Mouse (Mus musculus): ENCODE measurements at regions not wholly inside any gene's neighbourhood (a gene's known extent, or its start where the extent isn't known, plus 50 kb on each side); places are given as distances from the start of the nearest gene placed in this dataset.

DNA sequence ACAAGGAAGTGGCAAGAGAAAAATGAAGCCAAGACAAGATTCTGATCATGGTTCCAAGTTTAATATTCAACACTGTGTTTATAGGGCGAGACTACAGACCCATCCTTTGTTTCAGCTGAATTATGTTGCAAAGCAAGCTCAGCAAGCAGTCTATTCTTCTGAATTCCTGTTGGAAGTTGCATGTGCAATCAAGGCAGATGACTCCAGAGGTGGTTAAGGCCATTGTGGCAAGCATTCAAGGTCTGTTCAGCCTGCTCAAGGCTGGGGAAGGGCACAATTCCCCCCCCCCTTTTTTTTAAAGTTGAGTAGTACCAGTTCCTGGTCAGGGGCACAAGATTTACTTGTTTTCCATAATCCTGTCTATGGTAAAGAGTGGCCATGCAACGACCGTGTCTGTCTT is 431.1 kb downstream of the 1810013L24Rik start:
- Histone ChIP-seq H3K9ac (replicated peaks) (no peak overlapping the region), H3K9me3 (ENCODE audit: control insufficient read depth, low read length) (no peaks in the 10 kb centered on the region), H3K36me3 (replicated peaks; ENCODE audit: control insufficient read depth, insufficient read depth, low read depth) (no peaks in the 10 kb centered on the region), H3K27me3 (ENCODE audit: control insufficient read depth, insufficient read depth, low read length) (no peaks in the 10 kb centered on the region), H3K4me2 (ENCODE audit: low read depth) (no peak overlapping the region), H3K4me3 (ENCODE audit: insufficient read depth in 1 of 2, low read depth in 2 of 2, low read length in 2 of 2) (no peak overlapping the region), H3K4me1 (replicated peaks; ENCODE audit: control insufficient read depth in 2 of 2, insufficient read depth in 2 of 2, low read length in 1 of 2) (no peaks in the 10 kb centered on the region), H3K27ac (no peak overlapping the region)
- 66% methylated on average over 3 of the region's 3 CpGs for WGBS (ENCODE audit: insufficient replicate concordance)
- DNase-seq (ENCODE audit: low read depth in 3 of 3, low spot score in 3 of 3) (no peak), ATAC-seq (ENCODE audit: insufficient read depth) (no peak)
- TF ChIP-seq EP300 (IDR thresholded peaks at IDR 0.05; ENCODE audit: low read depth) (no peak), CTCF (IDR thresholded peaks at IDR 0.05; ENCODE audit: low read depth) (no peak)

DNA sequence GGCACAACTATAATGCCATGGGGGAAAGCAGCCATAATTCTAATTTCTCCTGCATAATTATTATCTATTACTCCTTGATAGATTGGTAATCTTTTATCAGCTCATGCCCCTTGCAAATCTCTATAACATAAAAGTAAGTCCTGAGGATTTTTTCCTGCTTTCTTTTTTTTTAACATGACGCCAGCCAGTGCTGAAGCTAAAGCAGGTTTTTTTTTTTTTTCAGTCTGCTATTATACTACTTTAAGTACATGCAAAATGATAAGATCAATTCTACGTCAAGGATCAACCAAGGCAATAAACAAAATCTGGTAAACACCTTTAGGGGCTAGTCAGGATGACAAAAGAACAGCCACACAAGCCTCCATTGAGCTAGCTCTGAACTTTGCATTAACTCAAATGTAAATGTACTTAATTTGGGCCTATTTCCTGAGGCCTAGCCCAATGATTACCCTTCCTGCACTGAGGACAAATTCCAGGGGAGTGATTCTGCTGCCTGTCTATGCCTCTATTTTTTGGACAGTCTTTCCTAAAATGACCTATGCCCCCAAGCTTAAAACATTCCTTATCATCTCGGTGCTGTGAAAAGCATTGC is 434.8 kb downstream of the 1810013L24Rik start:
- TF ChIP-seq CTCF (IDR thresholded peaks at IDR 0.05; ENCODE audit: low read depth) (no peak), EP300 (IDR thresholded peaks at IDR 0.05; ENCODE audit: low read depth) (no peak)
- Histone ChIP-seq H3K4me1 (replicated peaks; ENCODE audit: control insufficient read depth in 2 of 2, insufficient read depth in 2 of 2, low read length in 1 of 2) (no peaks in the 10 kb centered on the region), H3K9me3 (ENCODE audit: control insufficient read depth, low read length) (no peaks in the 10 kb centered on the region), H3K36me3 (replicated peaks; ENCODE audit: control insufficient read depth, insufficient read depth, low read depth) (no peaks in the 10 kb centered on the region), H3K27ac (no peak overlapping the region), H3K9ac (replicated peaks) (no peak overlapping the region), H3K27me3 (ENCODE audit: control insufficient read depth, insufficient read depth, low read length) (no peaks in the 10 kb centered on the region), H3K4me3 (ENCODE audit: insufficient read depth in 1 of 2, low read depth in 2 of 2, low read length in 2 of 2) (no peak overlapping the region), H3K4me2 (ENCODE audit: low read depth) (no peak overlapping the region)
- DNase-seq (ENCODE audit: low read depth in 3 of 3, low spot score in 3 of 3) (no peak), ATAC-seq (ENCODE audit: insufficient read depth) (no peak)
- WGBS (ENCODE audit: insufficient replicate concordance): 33% methylated on average over 3 of the region's 3 CpGs

DNA sequence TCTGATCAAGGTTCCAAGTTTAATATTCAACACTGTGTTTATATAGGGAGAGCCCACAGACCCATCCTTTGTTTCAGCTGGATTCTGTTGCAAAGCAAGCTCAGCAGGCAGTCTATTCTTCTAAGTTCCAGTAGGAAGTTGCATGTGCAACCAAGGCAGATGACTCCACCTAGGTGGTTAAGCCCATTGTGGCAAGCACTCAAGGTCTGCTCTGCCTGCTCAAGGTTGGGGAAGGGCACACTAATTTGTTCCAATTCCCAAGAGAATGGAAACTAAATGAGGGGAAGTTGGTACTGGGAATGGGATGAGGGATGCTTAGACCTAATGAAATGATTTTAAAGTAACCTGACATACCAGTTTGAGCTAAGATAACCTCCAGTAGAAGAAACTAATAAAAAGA is 437.3 kb downstream of the 1810013L24Rik start:
- H3K9me3 ChIP-seq (ENCODE audit: control insufficient read depth, low read length): no peaks in the 10 kb centered on the region
- DNase-seq (ENCODE audit: low read depth in 3 of 3, low spot score in 3 of 3): no peak
- no peak overlapping the region for H3K4me3 ChIP-seq (ENCODE audit: insufficient read depth in 1 of 2, low read depth in 2 of 2, low read length in 2 of 2)
- no peak for ATAC-seq (ENCODE audit: insufficient read depth)
- H3K27ac ChIP-seq: no peak overlapping the region
- H3K27me3 ChIP-seq (ENCODE audit: control insufficient read depth, insufficient read depth, low read length): no peaks in the 10 kb centered on the region
- H3K9ac ChIP-seq (replicated peaks): no peak overlapping the region
- H3K4me2 ChIP-seq (ENCODE audit: low read depth): no peak overlapping the region
- TF ChIP-seq CTCF (IDR thresholded peaks at IDR 0.05; ENCODE audit: low read depth) (no peak), EP300 (IDR thresholded peaks at IDR 0.05; ENCODE audit: low read depth) (no peak)
- no peaks in the 10 kb centered on the region for H3K36me3 ChIP-seq (replicated peaks; ENCODE audit: control insufficient read depth, insufficient read depth, low read depth)
- no peaks in the 10 kb centered on the region for H3K4me1 ChIP-seq (replicated peaks; ENCODE audit: control insufficient read depth in 2 of 2, insufficient read depth in 2 of 2, low read length in 1 of 2)

DNA sequence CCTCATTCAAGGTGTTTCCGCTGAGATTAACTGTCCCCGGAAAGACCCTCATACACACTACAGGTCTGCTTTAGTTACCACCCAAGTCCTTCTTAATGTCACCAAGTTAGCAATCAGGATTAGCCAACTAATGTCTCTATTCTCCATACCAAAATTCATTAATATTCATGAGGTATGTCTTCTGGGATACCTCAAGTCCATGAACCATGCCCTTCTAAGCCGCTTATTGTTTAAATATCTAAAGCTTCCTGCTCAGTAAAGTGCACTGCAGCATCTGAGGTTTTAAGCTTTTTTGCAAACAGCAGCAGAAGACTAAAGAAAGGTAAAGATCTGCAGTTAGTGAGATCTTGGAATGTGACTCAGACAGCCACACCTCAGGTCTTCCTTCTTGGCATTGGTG is 440.2 kb downstream of the 1810013L24Rik start:
- DNase-seq (ENCODE audit: low read depth in 3 of 3, low spot score in 3 of 3): no peak
- H3K36me3 ChIP-seq (replicated peaks; ENCODE audit: control insufficient read depth, insufficient read depth, low read depth): no peaks in the 10 kb centered on the region
- no peak overlapping the region for H3K4me3 ChIP-seq (ENCODE audit: insufficient read depth in 1 of 2, low read depth in 2 of 2, low read length in 2 of 2)
- H3K27me3 ChIP-seq (ENCODE audit: control insufficient read depth, insufficient read depth, low read length): no peaks in the 10 kb centered on the region
- ATAC-seq (ENCODE audit: insufficient read depth): no peak
- H3K27ac ChIP-seq: no peak overlapping the region
- WGBS (ENCODE audit: insufficient replicate concordance): 70% methylated on average over 3 of the region's 3 CpGs
- no peak overlapping the region for H3K9ac ChIP-seq (replicated peaks)
- H3K4me1 ChIP-seq (replicated peaks; ENCODE audit: control insufficient read depth in 2 of 2, insufficient read depth in 2 of 2, low read length in 1 of 2): no peaks in the 10 kb centered on the region
- no peaks in the 10 kb centered on the region for H3K9me3 ChIP-seq (ENCODE audit: control insufficient read depth, low read length)
- H3K4me2 ChIP-seq (ENCODE audit: low read depth): no peak overlapping the region
- TF ChIP-seq EP300 (IDR thresholded peaks at IDR 0.05; ENCODE audit: low read depth) (no peak), CTCF (IDR thresholded peaks at IDR 0.05; ENCODE audit: low read depth) (no peak)

DNA sequence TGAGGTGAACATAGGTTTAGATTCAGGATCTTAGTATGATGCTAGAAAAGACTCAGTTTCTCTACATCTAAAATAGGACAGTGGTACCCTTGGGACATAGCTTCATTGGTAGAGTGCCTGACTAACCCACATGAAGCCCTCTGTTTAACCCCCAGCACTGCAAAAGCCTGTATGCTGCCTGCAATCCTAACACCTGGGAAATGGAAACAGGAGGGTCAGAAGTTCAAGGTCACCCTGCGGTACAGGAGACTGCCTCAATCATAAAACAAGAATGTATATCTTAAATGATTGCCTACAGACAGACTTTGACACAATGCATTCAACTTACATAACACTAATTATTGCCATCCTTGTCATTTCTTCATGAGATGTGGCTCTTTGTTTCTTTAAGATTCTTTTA is 440.8 kb downstream of the 1810013L24Rik start:
- TF ChIP-seq EP300 (IDR thresholded peaks at IDR 0.05; ENCODE audit: low read depth): no peak
- TF ChIP-seq CTCF (IDR thresholded peaks at IDR 0.05; ENCODE audit: low read depth): no peak
- no peaks in the 10 kb centered on the region for H3K27me3 ChIP-seq (ENCODE audit: control insufficient read depth, insufficient read depth, low read length)
- no peak for DNase-seq (ENCODE audit: low read depth in 3 of 3, low spot score in 3 of 3)
- no peaks in the 10 kb centered on the region for H3K9me3 ChIP-seq (ENCODE audit: control insufficient read depth, low read length)
- H3K36me3 ChIP-seq (replicated peaks; ENCODE audit: control insufficient read depth, insufficient read depth, low read depth): no peaks in the 10 kb centered on the region
- no peak for ATAC-seq (ENCODE audit: insufficient read depth)
- WGBS (ENCODE audit: insufficient replicate concordance): 66% methylated on average over 1 of the region's 1 CpGs
- no peak overlapping the region for H3K4me3 ChIP-seq (ENCODE audit: insufficient read depth in 1 of 2, low read depth in 2 of 2, low read length in 2 of 2)
- H3K4me1 ChIP-seq (replicated peaks; ENCODE audit: control insufficient read depth in 2 of 2, insufficient read depth in 2 of 2, low read length in 1 of 2): no peaks in the 10 kb centered on the region
- no peak overlapping the region for H3K4me2 ChIP-seq (ENCODE audit: low read depth)
- H3K9ac ChIP-seq (replicated peaks): no peak overlapping the region
- H3K27ac ChIP-seq: no peak overlapping the region

Measured in liver, embryonic 14.5 days (tissue).